Mouse (Mus musculus): Measurements from ENCODE around the gene Ifi203. TPM values are rescaled to one million over a fixed set of nuclear protein-coding genes. Genes with fewer than 3 reads are reported as not detected.
"Not testable (repeated sequence)": the region's sequence is repeated elsewhere in the genome, so short reads cannot be mapped to it uniquely, and the experiment has no call there.

Gene Ifi203
- total RNA-seq, 2 experiments from 2014 or later: 9.5 to 21.6 TPM

GRCm38 (mm10) chr1:173908390-173908789 lies 34.1 kb downstream of the Ifi203 start:
- ATAC-seq (replicated peaks; ENCODE audit: low FRiP score, low TSS enrichment, poor library complexity, severe bottlenecking): not testable (repeated sequence)

- ATAC-seq (replicated peaks; ENCODE audit: low FRiP score, low TSS enrichment, poor library complexity, severe bottlenecking): not testable (repeated sequence)
These were observed 36.6 kb downstream of the Ifi203 start for GRCm38 (mm10) chr1:173905885-173906284.

GRCm38 (mm10) chr1:173889741-173890140 lies 52.7 kb downstream of the Ifi203 start:
- not testable (repeated sequence) for ATAC-seq (replicated peaks; ENCODE audit: low FRiP score, low TSS enrichment, poor library complexity, severe bottlenecking)

- ATAC-seq (replicated peaks; ENCODE audit: low FRiP score, low TSS enrichment, poor library complexity, severe bottlenecking): 0 out of 2 replicates have a peak, but pooled peaks have one; percentile 30
These were observed 55.3 kb downstream of the Ifi203 start for GRCm38 (mm10) chr1:173887026-173887787.

- ATAC-seq (replicated peaks; ENCODE audit: low FRiP score, low TSS enrichment, poor library complexity, severe bottlenecking): peak; percentile 42
These were observed 62.3 kb downstream of the Ifi203 start for GRCm38 (mm10) chr1:173880004-173880666.

GRCm38 (mm10) chr1:173879225-173879987 lies 63.1 kb downstream of the Ifi203 start:
- peak; percentile 72 for ATAC-seq (replicated peaks; ENCODE audit: low FRiP score, low TSS enrichment, poor library complexity, severe bottlenecking)

GRCm38 (mm10) chr1:173878264-173878663 lies 64.2 kb downstream of the Ifi203 start:
- ATAC-seq (replicated peaks; ENCODE audit: low FRiP score, low TSS enrichment, poor library complexity, severe bottlenecking): peak; percentile 35; the same call in 1 of the 2 replicates

GRCm38 (mm10) chr1:173877125-173877524 lies 65.3 kb downstream of the Ifi203 start:
- ATAC-seq (replicated peaks; ENCODE audit: low FRiP score, low TSS enrichment, poor library complexity, severe bottlenecking): not testable (repeated sequence)

Other genes starting within 250 kb of the Ifi203 start
- 0.17 TPM in 1 of 2 replicates, not detected in the other for gene Ifi207, start 200.9 kb downstream of the Ifi203 start, total RNA-seq (2014; fragmentation: Nextera tagmentation)
- gene Ifi207, start 200.9 kb downstream of the Ifi203 start, total RNA-seq (2017): 0.11 and 0.42 TPM in 2 replicates
- not detected in 2 replicates for gene Ifi204, start 175.7 kb downstream of the Ifi203 start, total RNA-seq (2014; fragmentation: Nextera tagmentation)
- gene Ifi204, start 175.7 kb downstream of the Ifi203 start, total RNA-seq (2017): 0.75 and 1.7 TPM in 2 replicates
- gene Ifi211, start 29.6 kb downstream of the Ifi203 start, total RNA-seq (2014; fragmentation: Nextera tagmentation): not detected in 2 replicates
- 2.6 and 4.1 TPM in 2 replicates for gene Ifi211, start 29.6 kb downstream of the Ifi203 start, total RNA-seq (2017)
- gene Mndal, start 181 bp downstream of the Ifi203 start, total RNA-seq (2014; fragmentation: Nextera tagmentation): 39.2 and 48.4 TPM in 2 replicates
- gene Mndal, start 181 bp downstream of the Ifi203 start, total RNA-seq (2017): 48.0 and 63.2 TPM in 2 replicates
- gene Ifi202b, start 40.1 kb upstream of the Ifi203 start, total RNA-seq (2014; fragmentation: Nextera tagmentation): not detected in 2 replicates
- gene Ifi202b, start 40.1 kb upstream of the Ifi203 start, total RNA-seq (2017): not detected in 2 replicates
- gene Ifi205, start 89.1 kb upstream of the Ifi203 start, total RNA-seq (2014; fragmentation: Nextera tagmentation): not detected in 2 replicates
- 2.9 and 3.1 TPM in 2 replicates for gene Ifi205, start 89.1 kb upstream of the Ifi203 start, total RNA-seq (2017)
- not detected in 2 replicates for gene Olfr433, start 98.0 kb upstream of the Ifi203 start, total RNA-seq (2014; fragmentation: Nextera tagmentation)
- gene Olfr433, start 98.0 kb upstream of the Ifi203 start, total RNA-seq (2017): not detected in 2 replicates
- gene Olfr432, start 106.5 kb upstream of the Ifi203 start, total RNA-seq (2014; fragmentation: Nextera tagmentation): not detected in 2 replicates
- not detected in 2 replicates for gene Olfr432, start 106.5 kb upstream of the Ifi203 start, total RNA-seq (2017)
- gene Olfr430, start 123.9 kb upstream of the Ifi203 start, total RNA-seq (2014; fragmentation: Nextera tagmentation): not detected in 2 replicates
- gene Olfr430, start 123.9 kb upstream of the Ifi203 start, total RNA-seq (2017): not detected in 2 replicates
- not detected in 2 replicates for gene Olfr429, start 141.7 kb upstream of the Ifi203 start, total RNA-seq (2014; fragmentation: Nextera tagmentation)
- not detected in 2 replicates for gene Olfr429, start 141.7 kb upstream of the Ifi203 start, total RNA-seq (2017)
- gene Olfr427, start 154.2 kb upstream of the Ifi203 start, total RNA-seq (2014; fragmentation: Nextera tagmentation): not detected in 2 replicates
- not detected in 2 replicates for gene Olfr427, start 154.2 kb upstream of the Ifi203 start, total RNA-seq (2017)
- not detected in 2 replicates for gene Olfr231, start 178.5 kb upstream of the Ifi203 start, total RNA-seq (2014; fragmentation: Nextera tagmentation)
- not detected in 2 replicates for gene Olfr231, start 178.5 kb upstream of the Ifi203 start, total RNA-seq (2017)
- not detected in 2 replicates for gene Olfr424, start 188.8 kb upstream of the Ifi203 start, total RNA-seq (2014; fragmentation: Nextera tagmentation)
- gene Olfr424, start 188.8 kb upstream of the Ifi203 start, total RNA-seq (2017): not detected in 2 replicates
- gene Olfr420, start 213.0 kb upstream of the Ifi203 start, total RNA-seq (2014; fragmentation: Nextera tagmentation): not detected in 2 replicates
- gene Olfr420, start 213.0 kb upstream of the Ifi203 start, total RNA-seq (2017): not detected in 2 replicates
- 39.3 and 44.3 TPM in 2 replicates for gene Spta1, start 230.1 kb upstream of the Ifi203 start, total RNA-seq (2014; fragmentation: Nextera tagmentation)
- 50.4 and 72.5 TPM in 2 replicates for gene Spta1, start 230.1 kb upstream of the Ifi203 start, total RNA-seq (2017)